Mouse (Mus musculus) midbrain, embryonic 15.5 days (tissue): ENCODE data around the gene Epyc. TPM values are rescaled to one million over a fixed set of nuclear protein-coding genes. Genes with fewer than 3 reads are reported as not detected.
"Not testable (repeated sequence)": the region's sequence is repeated elsewhere in the genome, so short reads cannot be mapped to it uniquely, and the experiment has no call there.

Experiments used
- ATAC-seq: fragments of 200-750 bp; cut with Nextera tagmentation; replicated peaks from 2 replicates; pipeline ENCODE4 v1.8.0; 2017; ENCODE audit warnings: moderate TSS enrichment
- H3K27ac ChIP-seq: fragments of 300-500 bp; sonication (generic); 2 replicates; pipeline ENCODE4 v1.5.1; 2015; ENCODE audit warnings: mild to moderate bottlenecking, inconsistent platforms
- H3K27me3 ChIP-seq: fragments of 300-500 bp; sonication (generic); replicated peaks from 2 replicates; pipeline ENCODE4 v1.6.1; 2015; ENCODE audit warnings: inconsistent platforms
- H3K36me3 ChIP-seq: fragments of 300-500 bp; sonication (generic); replicated peaks from 2 replicates; pipeline ENCODE4 v1.6.1; 2015; ENCODE audit warnings: inconsistent platforms
- H3K4me1 ChIP-seq: fragments of 300-500 bp; sonication (generic); 2 replicates; pipeline ENCODE4 v1.6.1; 2015; ENCODE audit warnings: inconsistent platforms
- H3K4me2 ChIP-seq: fragments of 300-500 bp; sonication (generic); 2 replicates; pipeline ENCODE4 v1.6.1; 2015; ENCODE audit warnings: inconsistent platforms, mild to moderate bottlenecking, moderate library complexity
- H3K4me3 ChIP-seq: fragments of 300-500 bp; sonication (generic); 2 replicates; pipeline ENCODE4 v1.5.1; 2015; ENCODE audit warnings: mild to moderate bottlenecking, inconsistent platforms
- H3K9ac ChIP-seq: fragments of 300-500 bp; sonication (generic); 2 replicates; pipeline ENCODE4 v1.6.1; 2015; ENCODE audit warnings: mild to moderate bottlenecking, inconsistent platforms
- H3K9me3 ChIP-seq: fragments of 300-500 bp; sonication (generic); 2 replicates; pipeline ENCODE4 v1.6.1; 2016; ENCODE audit warnings: inconsistent platforms
- WGBS: fragments of 180-500 bp; shearing (Covaris S2); methylation state at CpG from one replicate; pipeline ENCODE4 v1.1.7; 2015; ENCODE audit warnings: mixed read lengths; 5-methylcytosine and 5-hydroxymethylcytosine counted together
- polyA plus RNA-seq: library from polyadenylated mRNA; unstranded; fragments of >200 nt; fragmentation: Nextera tagmentation; extraction: Ambion mirVana; gene quantifications from 2 replicates; pipeline ENCODE4 v1.2.1, GENCODE M21; 2015

The Epyc gene
- polyA plus RNA-seq, 1 experiment from 2014 or later = 0.50 TPM

- Histone ChIP-seq H3K9me3 (no peaks in the 10 kb centered on the region), H3K4me3 (no peak overlapping the region), H3K27ac (no peak overlapping the region), H3K9ac (no peak overlapping the region), H3K4me2 (no peak overlapping the region), H3K27me3 (no peaks in the 10 kb centered on the region), H3K4me1 (no peaks in the 10 kb centered on the region), H3K36me3 (no peaks in the 10 kb centered on the region)
- WGBS = 82% methylated on average over 3 of the region's 3 CpGs
- ATAC-seq = no peak
Measured at GRCm38 (mm10) chr10:97715289-97715906, 71.5 kb downstream of the Epyc start.

- Histone ChIP-seq H3K4me2 (no peak overlapping the region), H3K4me1 (no peaks in the 10 kb centered on the region), H3K27me3 (no peaks in the 10 kb centered on the region), H3K4me3 (no peak overlapping the region), H3K36me3 (no peaks in the 10 kb centered on the region), H3K27ac (no peak overlapping the region), H3K9me3 (no peaks in the 10 kb centered on the region), H3K9ac (no peak overlapping the region)
- 79% methylated on average over 1 of the region's 1 CpGs for WGBS
- ATAC-seq = no peak
Measured at GRCm38 (mm10) chr10:97717233-97717632, 73.4 kb downstream of the Epyc start.

GRCm38 (mm10) chr10:97718021-97718420 is 74.2 kb downstream of the Epyc start:
- Histone ChIP-seq H3K9ac (no peak overlapping the region), H3K4me2 (no peak overlapping the region), H3K4me1 (no peaks in the 10 kb centered on the region), H3K4me3 (no peak overlapping the region), H3K9me3 (no peaks in the 10 kb centered on the region), H3K27me3 (no peaks in the 10 kb centered on the region), H3K27ac (no peak overlapping the region), H3K36me3 (no peaks in the 10 kb centered on the region)
- ATAC-seq = no peak
- WGBS = 72% methylated on average over 2 of the region's 2 CpGs

- Histone ChIP-seq H3K27ac (no peak overlapping the region), H3K27me3 (no peaks in the 10 kb centered on the region), H3K4me2 (no peak overlapping the region), H3K36me3 (no peaks in the 10 kb centered on the region), H3K4me3 (no peak overlapping the region), H3K9me3 (no peaks in the 10 kb centered on the region), H3K9ac (no peak overlapping the region), H3K4me1 (no peaks in the 10 kb centered on the region)
- ATAC-seq = no peak
- WGBS = 81% methylated on average over 1 of the region's 1 CpGs
Measured at GRCm38 (mm10) chr10:97720625-97721024, 76.8 kb downstream of the Epyc start.

GRCm38 (mm10) chr10:97722709-97723108 is 78.8 kb downstream of the Epyc start:
- Histone ChIP-seq H3K27ac (no peak overlapping the region), H3K36me3 (no peaks in the 10 kb centered on the region), H3K4me1 (no peaks in the 10 kb centered on the region), H3K4me3 (no peak overlapping the region), H3K27me3 (no peaks in the 10 kb centered on the region), H3K9ac (no peak overlapping the region), H3K4me2 (no peak overlapping the region), H3K9me3 (no peaks in the 10 kb centered on the region)
- ATAC-seq = no peak
- 94% methylated on average over 9 of the region's 9 CpGs for WGBS

GRCm38 (mm10) chr10:97725929-97726328 is 82.1 kb downstream of the Epyc start:
- H3K27ac ChIP-seq = no peak overlapping the region
- H3K27me3 ChIP-seq = no peaks in the 10 kb centered on the region
- H3K4me1 ChIP-seq = no peaks in the 10 kb centered on the region
- H3K36me3 ChIP-seq = no peaks in the 10 kb centered on the region
- H3K9ac ChIP-seq = no peak overlapping the region
- ATAC-seq = no peak
- no peaks in the 10 kb centered on the region for H3K9me3 ChIP-seq
- no peak overlapping the region for H3K4me2 ChIP-seq
- 51% methylated on average over 1 of the region's 1 CpGs for WGBS
- no peak overlapping the region for H3K4me3 ChIP-seq

GRCm38 (mm10) chr10:97726655-97727054 is 82.8 kb downstream of the Epyc start, which contains the start of gene C030005K15Rik:
Gene C030005K15Rik, minus strand, starts transcription at chr10:97726755.
- H3K9me3 ChIP-seq, H3K9ac ChIP-seq, ATAC-seq, H3K27me3 ChIP-seq, H3K27ac ChIP-seq, H3K36me3 ChIP-seq, H3K4me3 ChIP-seq, H3K4me1 ChIP-seq, H3K4me2 ChIP-seq: not testable (repeated sequence)

Other genes with a start within 250 kb of the Epyc start
- 62.4 and 74.8 TPM in 2 replicates for gene Dcn, start 164.5 kb upstream of the Epyc start, polyA plus RNA-seq
- 15.4 and 16.7 TPM in 2 replicates for gene Lum, start 78.9 kb upstream of the Epyc start, polyA plus RNA-seq
- gene Kera, start 37.2 kb upstream of the Epyc start, polyA plus RNA-seq = 0.35 TPM in 1 of 2 replicates, not detected in the other
- gene Ccer1, start 49.0 kb downstream of the Epyc start, polyA plus RNA-seq = not detected in 2 replicates
- not detected in 2 replicates for gene C030005K15Rik, start 82.7 kb downstream of the Epyc start, polyA plus RNA-seq